Mouse (Mus musculus) bone marrow macrophage, adult 2 months (primary cell): Measurements from ENCODE around the gene Bhlhe41.

ENCODE experiments used
- CTCF ChIP-seq: IDR thresholded peaks from 2 replicates; pipeline ENCODE4 v1.5.1; 2012; ENCODE audit warnings: low read depth, mild to moderate bottlenecking, low read length, moderate library complexity
- POLR2A ChIP-seq: IDR thresholded peaks from 2 replicates; pipeline ENCODE4 v1.6.1; 2012; ENCODE audit warnings: mild to moderate bottlenecking, low read depth, low read length, borderline replicate concordance

GRCm38 (mm10) chr6:145852708-145853107 lies 12.7 kb downstream of the Bhlhe41 start:
- TF ChIP-seq CTCF (no peak), POLR2A (no peak)
